Mouse (Mus musculus) neural tube, embryonic 10.5 days (tissue): ENCODE measurements around the gene As3mt.

Source experiments
- DNase-seq: peaks from one replicate; pipeline ENCODE4 v3.0.0-alpha.2; 2017; ENCODE audit warnings: low spot score; ENCODE audit errors: extremely low spot score

Gene As3mt

GRCm38 (mm10) chr19:46784502-46784901, 77.2 kb downstream of the As3mt start:
- no peak for DNase-seq

GRCm38 (mm10) chr19:46785633-46786032, 78.4 kb downstream of the As3mt start:
- no peak for DNase-seq

- DNase-seq, result no peak
Measured at GRCm38 (mm10) chr19:46789782-46790181, 82.5 kb downstream of the As3mt start.
